Mouse (Mus musculus): ENCODE measurements at regions not wholly inside any gene's neighbourhood (a gene's known extent, or its start where the extent isn't known, plus 50 kb on each side); places are given as distances from the start of the nearest gene placed in this dataset.

- DNase-seq, result no peak
These were observed 657.2 kb downstream of the Cdk5rap2 start for GRCm38 (mm10) chr4:69753086-69753485.

- no peak for DNase-seq
These were observed 670.3 kb downstream of the Cdk5rap2 start for GRCm38 (mm10) chr4:69739833-69740510.
